Mouse (Mus musculus) right cerebral cortex, postnatal 36 days (tissue): ENCODE data around the gene Ddit4l.
"Not testable (repeated sequence)": the region's sequence is repeated elsewhere in the genome, so short reads cannot be mapped to it uniquely, and the experiment has no call there.

ENCODE experiments used
- DNase-seq, 2 experiments: peaks; one replicate each; pipeline ENCODE4 v3.0.0; 2022; ENCODE audit warnings: low spot score in 2 of 2, mixed read lengths in 1 of 2

The Ddit4l gene

GRCm38 (mm10) chr3:137647427-137648100, 26.2 kb downstream of the Ddit4l start:
- DNase-seq: peak in 1 of 2 experiments; percentile 34

- no peak for DNase-seq
Measured at GRCm38 (mm10) chr3:137649112-137649511, 27.7 kb downstream of the Ddit4l start.

- DNase-seq: no peak
Measured at GRCm38 (mm10) chr3:137652853-137653252, 31.4 kb downstream of the Ddit4l start.

GRCm38 (mm10) chr3:137671224-137671623, 49.8 kb downstream of the Ddit4l start, which contains the start of gene Gm21962:
TSS of gene Gm21962 (plus strand) at chr3:137671524.
- DNase-seq: not testable (repeated sequence)
